Mouse (Mus musculus): ENCODE data around the gene Gm20441.

GRCm38 (mm10) chr10:75766856-75767255 is 13.9 kb downstream of the Gm20441 start:
- no peak for TF ChIP-seq POLR2A (IDR thresholded peaks at IDR 0.05; ENCODE audit: insufficient read length, low read depth)
- no peak for TF ChIP-seq REST (IDR thresholded peaks at IDR 0.05; ENCODE audit: insufficient read depth, insufficient read length)
- TF ChIP-seq CEBPB (IDR thresholded peaks at IDR 0.05; ENCODE audit: insufficient read depth, poor library complexity, severe bottlenecking) = no peak
